Mouse (Mus musculus) heart, postnatal 14 days (tissue): ENCODE data around the gene Alg12. TPM values are rescaled to one million over a fixed set of nuclear protein-coding genes. Genes with fewer than 3 reads are reported as not detected.

ENCODE experiments used
- DNase-seq, 2 experiments: peaks; one replicate each; pipeline ENCODE4 v3.0.0; 2021 to 2022
- intact Hi-C: fragments of 180-260 bp; cut with DNase I; formaldehyde crosslinking; loops from one replicate; pipeline ENCODE4 v1.15.1; 2025
- total RNA-seq, 2 experiments: library from RNA; stranded (reverse); gene quantifications; 2 replicates each; pipeline ENCODE4 v1.2.3; 2021

Alg12 gene
- total RNA-seq, 2 experiments from 2014 or later: 9.2 to 9.9 TPM

DNA sequence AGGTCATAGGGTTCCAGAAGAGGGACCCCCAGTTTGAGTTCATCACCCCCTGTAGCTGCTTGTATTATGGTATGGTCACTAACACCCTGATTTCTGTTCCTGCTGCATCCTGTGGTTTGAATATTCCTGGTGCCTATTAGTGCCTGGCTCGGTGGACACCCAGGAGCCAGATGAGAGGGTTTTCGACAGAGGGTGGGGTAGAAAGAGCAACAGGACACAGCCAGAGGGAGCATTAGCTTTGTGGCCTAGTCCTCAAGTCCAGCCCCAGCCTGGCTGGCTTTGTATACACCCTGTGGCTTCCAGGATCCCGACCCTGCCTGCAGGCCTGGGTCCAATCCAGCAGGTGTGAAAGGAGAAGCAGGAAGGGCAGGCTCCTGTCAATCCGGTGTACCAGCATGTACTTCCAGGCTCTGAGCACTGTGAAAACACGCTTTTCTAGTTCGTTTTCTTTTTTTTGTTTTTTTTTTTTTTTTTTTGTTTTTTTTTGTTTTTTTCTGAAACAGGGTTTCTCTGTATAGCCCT, 36.8 kb upstream of the Alg12 start:
- no peak for DNase-seq
- intact Hi-C loops: no loop called here

DNA sequence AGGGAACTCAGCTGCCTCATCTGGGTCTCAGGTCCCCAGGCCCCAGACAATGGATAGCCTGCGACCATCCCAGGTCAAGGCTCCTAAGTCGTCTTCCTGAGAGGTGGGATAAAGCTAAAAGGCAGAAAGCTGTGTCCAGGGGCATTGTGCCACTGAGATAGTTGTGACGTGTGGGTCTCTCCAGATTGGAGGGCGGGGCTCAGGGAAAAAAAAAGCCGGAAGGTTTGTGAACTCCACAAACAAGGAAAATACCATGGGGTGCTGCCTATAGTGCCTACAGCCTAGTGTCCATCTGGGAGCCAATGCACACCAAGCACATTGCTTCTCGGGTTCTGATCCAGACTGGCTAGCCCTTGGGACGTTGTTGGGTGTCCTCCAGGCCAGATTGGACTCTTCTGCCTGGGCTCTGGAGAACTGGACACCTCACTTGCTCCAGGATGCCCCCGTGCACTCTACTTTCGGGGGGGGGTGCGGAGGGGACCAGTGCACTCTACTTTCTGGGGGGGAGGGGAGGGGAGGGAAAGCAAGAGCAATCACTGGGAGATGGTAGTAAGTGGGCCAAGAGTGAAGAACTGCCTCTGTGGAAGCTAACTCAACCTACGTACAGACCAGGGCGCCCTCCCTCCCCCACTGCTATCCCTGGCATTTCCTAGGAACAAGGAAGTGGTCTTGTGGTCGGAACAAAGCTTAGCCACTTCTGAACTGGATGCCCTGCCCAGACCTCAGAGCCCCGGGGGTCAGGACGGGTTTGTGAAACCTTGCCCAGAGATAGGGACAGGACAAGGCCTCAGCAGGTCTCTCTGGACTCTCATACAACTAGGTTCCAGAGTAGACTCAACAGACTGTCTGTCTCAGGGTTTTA, 36.1 kb upstream of the Alg12 start:
- no peak for DNase-seq
- intact Hi-C loops: no loop called here

GRCm38 (mm10) chr15:88854119-88854968, 35.2 kb upstream of the Alg12 start:
- intact Hi-C loops: no loop called here
- no peak for DNase-seq

- intact Hi-C loops: no loop called here
- no peak for DNase-seq
Measured at GRCm38 (mm10) chr15:88853106-88853505, 34.0 kb upstream of the Alg12 start.

- intact Hi-C loops: no loop called here
- DNase-seq: no peak
Measured at GRCm38 (mm10) chr15:88851507-88852149, 32.5 kb upstream of the Alg12 start.

DNA sequence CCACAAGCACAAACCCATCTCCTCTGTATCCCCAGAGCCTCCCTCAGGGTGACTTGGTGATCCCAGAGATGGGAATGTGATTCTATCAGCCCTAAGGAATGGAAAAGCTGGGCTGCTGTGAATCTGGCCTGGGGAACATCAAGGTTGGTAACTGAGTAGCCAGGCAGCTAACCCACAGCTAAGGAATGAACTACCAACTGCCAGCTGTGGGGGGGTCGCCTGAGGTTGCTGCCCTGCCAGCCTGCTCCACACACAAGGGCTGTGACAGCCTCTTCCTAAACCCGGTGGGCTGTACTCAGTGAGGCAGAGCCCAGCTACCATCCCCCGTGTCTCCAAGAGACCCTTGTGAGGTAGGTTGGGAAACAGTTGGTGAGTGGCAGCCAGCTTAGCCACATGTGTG, 32.0 kb upstream of the Alg12 start:
- intact Hi-C loops: no loop called here
- peak in 1 of 2 experiments; percentile 38 for DNase-seq

- intact Hi-C loops: no loop called here
- peak; percentile 92 to 94 for DNase-seq
Measured at GRCm38 (mm10) chr15:88850146-88850826, 31.2 kb upstream of the Alg12 start.

GRCm38 (mm10) chr15:88849621-88850020, 30.5 kb upstream of the Alg12 start:
- intact Hi-C loops: no loop called here
- DNase-seq: no peak

GRCm38 (mm10) chr15:88848661-88849060, 29.5 kb upstream of the Alg12 start:
- no peak for DNase-seq
- intact Hi-C loops: no loop called here

GRCm38 (mm10) chr15:88844966-88845365, 25.8 kb upstream of the Alg12 start:
- intact Hi-C loops: no loop called here
- DNase-seq: no peak

- DNase-seq: no peak
- intact Hi-C loops: no loop called here
Measured at GRCm38 (mm10) chr15:88843486-88844097, 24.5 kb upstream of the Alg12 start.

DNA sequence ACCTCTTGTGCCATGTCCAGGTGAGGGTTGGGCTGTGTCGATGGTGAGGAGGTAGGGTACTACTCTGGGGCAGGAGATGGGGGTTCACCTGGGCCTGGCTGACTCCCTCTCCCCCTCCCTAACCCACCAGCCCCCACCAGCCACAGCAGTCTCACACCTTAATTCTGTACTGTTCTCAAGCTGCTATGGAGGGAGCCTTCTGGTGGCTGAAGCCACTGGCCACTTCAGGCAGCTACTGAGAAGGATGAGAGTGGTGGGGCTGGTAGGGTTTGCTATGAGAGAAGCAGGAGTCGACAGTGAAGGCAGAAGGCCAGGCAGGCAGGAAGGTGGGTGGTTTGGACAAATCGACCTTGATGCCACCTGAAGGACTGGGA, 23.2 kb upstream of the Alg12 start:
- no peak for DNase-seq
- intact Hi-C loops: no loop called here

GRCm38 (mm10) chr15:88841580-88842299, 22.6 kb upstream of the Alg12 start:
- no peak for DNase-seq
- intact Hi-C loops: no loop called here

DNA sequence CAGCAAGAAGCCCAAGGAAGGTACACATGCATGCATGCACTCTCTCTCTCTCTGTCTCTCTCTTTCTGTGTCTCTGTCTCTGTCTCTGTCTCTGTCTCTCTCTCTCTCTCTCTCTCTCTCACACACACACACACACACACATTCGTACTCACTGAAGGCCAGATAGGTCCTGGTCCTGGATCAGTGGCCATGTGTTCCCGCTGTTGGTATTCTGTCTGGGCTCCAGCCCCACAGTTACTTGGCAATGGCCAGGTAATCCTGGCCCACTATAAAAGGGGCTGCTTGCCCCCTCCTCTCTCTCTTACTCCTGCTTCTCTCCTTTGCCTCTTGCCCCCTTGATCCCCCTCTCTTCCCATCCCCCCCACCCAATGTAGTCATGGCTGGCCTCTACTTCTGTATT, 22.0 kb upstream of the Alg12 start:
- intact Hi-C loops: no loop called here
- DNase-seq: no peak

DNA sequence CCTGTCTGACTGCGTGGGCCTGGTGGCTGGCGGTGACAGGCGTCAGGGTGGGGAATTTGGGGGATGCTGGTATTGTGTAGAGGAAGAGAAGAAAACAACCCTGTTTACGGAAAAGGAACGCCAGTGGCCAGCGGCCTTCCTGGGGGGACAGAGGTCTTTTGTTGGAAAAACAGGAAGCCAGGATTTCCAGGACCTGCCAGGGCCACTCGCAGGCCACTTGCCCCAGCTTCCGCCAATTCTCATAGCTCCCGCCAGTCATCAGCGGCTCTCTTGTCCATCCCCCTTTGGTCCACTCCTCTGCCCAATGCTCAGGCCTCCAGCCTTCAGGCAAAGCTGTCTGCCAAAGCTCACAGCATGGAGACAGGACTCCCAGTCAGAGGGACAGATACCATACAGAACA, 21.0 kb upstream of the Alg12 start:
- DNase-seq: peak; percentile 64 to 67
- intact Hi-C loops: no loop called here

DNA sequence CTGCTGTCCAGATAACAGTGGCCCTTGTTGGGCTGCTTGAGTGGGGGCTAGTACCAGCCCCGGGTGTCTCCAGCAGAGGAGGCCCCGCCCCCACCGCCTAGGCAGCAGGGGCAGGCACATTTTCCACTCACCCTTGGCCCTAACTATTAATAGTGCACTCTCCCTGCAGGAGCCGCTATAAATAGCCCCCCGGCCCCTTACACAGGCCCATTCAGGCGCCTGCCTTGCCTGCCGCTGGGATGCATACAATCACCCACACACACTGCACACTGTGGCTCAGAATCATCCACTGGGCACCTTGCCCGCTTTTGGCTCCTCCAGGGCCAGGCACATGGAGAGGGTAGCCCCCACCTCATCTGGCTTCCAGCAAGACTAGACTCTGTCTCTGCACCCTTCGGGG, 20.2 kb upstream of the Alg12 start:
- intact Hi-C loops: no loop called here
- DNase-seq: peak; percentile 80

DNA sequence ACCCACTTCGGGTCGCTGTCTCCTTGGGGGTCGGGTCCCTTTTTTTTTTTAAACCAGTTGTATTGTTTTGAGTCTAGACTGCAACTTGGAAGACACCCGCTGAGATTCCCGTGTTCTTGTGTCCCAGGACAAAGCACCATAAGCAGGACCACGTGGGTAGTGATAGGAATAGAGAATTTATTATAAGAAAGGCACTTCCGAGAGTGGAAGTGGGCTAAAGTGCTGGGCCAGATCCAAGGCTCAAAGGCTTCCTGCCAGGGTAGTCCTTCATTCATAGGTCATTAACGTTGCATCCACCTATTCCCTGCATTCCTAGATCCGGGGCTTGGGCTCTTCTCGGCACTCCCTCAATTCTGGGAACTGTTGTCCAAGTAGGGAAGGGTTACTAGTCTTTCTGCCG, 18.9 kb upstream of the Alg12 start:
- intact Hi-C loops: loop anchor here (1.0 kb wide), 1 partner anchor 25 kb away; no protein-coding TSS in a partner anchor
- peak; percentile 44 to 63 for DNase-seq

- intact Hi-C loops: loop anchor here (1.0 kb wide), 1 partner anchor 26 kb away; no protein-coding TSS in a partner anchor
- peak; percentile 74 to 77 for DNase-seq
Measured at GRCm38 (mm10) chr15:88837199-88837932, 18.2 kb upstream of the Alg12 start.
